15 mouse cellular contexts compared by ENCODE assay signal in the genomic region with DNA sequence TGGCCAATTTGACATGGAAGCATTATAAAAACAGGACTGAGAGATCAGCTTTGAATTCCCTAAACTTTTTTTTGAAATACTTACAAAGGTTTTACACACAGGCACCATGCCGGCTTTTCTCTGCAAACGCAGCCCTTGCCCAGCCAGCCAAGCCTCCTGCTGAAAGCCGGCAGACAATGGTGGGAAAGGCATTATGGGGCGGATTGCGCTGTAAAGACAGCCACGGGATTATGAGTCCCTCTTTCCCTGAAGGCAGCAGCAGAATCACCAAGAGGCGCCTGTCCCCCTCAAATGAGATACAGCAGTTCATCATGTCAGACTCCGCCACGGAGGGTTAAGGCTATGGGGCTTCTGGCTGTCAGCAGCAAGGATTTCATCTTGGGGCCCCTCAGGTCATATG. TPM values are rescaled to one million over a fixed set of nuclear protein-coding genes. Genes with fewer than 3 reads are reported as not detected.
DNase-seq lines count a peak whose midpoint lies in the region; ATAC-seq and TF ChIP-seq lines count a peak whose summit lies in the region.
"Had no signal": no experiment of that assay in that cellular context is flagged by ENCODE, and none has a peak within 500 bp of the region (broad histone marks: within the 10 kb centered on the region; RNA-seq: fewer than 3 reads in every experiment).

No protein-coding gene starts in this region.

- H3K27ac ChIP-seq in embryonic facial prominence, embryonic 10.5 days (replicated peaks), result peak overlapping the region; percentile 24; the same call in 1 of the 2 replicates
- no peak overlapping the region for H3K27ac ChIP-seq in hindbrain, embryonic 14.5 days
- H3K27ac ChIP-seq: liver, embryonic 12.5 days had no signal

- peak; percentile 60; the same call in 1 of the 2 replicates for ATAC-seq in hindbrain, embryonic 14.5 days (ENCODE audit: low FRiP score)
- ATAC-seq: liver, embryonic 12.5 days; Patski had no signal

- peak overlapping the region; percentile 34 for H3K4me2 ChIP-seq in hindbrain, embryonic 14.5 days (replicated peaks)
- H3K4me2 ChIP-seq: liver, embryonic 12.5 days had no signal

- no peaks in the 10 kb centered on the region for H3K9me3 ChIP-seq in embryonic facial prominence, embryonic 10.5 days
- no peaks in the 10 kb centered on the region for H3K9me3 ChIP-seq in hindbrain, embryonic 14.5 days (ENCODE audit: control insufficient read depth, low read length)
- H3K9me3 ChIP-seq: liver, embryonic 12.5 days had no signal

- H3K27me3 ChIP-seq in embryonic facial prominence, embryonic 10.5 days (replicated peaks; ENCODE audit: low read depth, poor library complexity, severe bottlenecking), result no peaks in the 10 kb centered on the region
- H3K27me3 ChIP-seq in hindbrain, embryonic 14.5 days (ENCODE audit: control insufficient read depth, insufficient read depth, low read length), result no peaks in the 10 kb centered on the region
- H3K27me3 ChIP-seq: liver, embryonic 12.5 days; Patski had no signal

- no peak for TF ChIP-seq CTCF in brain, embryonic 14.5 days (IDR thresholded peaks at IDR 0.05; ENCODE audit: borderline replicate concordance, extremely low read depth, insufficient read depth, insufficient read length)

- H3K9ac ChIP-seq in hindbrain, embryonic 14.5 days, result peak overlapping the region; percentile 32; the same call in 1 of the 2 replicates
- H3K9ac ChIP-seq: liver, embryonic 12.5 days had no signal

- 30% methylated on average over 9 of the region's 9 CpGs for WGBS in embryonic facial prominence, embryonic 10.5 days
- 6% methylated on average over 9 of the region's 9 CpGs for WGBS in hindbrain, embryonic 14.5 days

- DNase-seq in brain, embryonic 14.5 days (ENCODE audit: low read depth), result peak; percentile 90
- DNase-seq in embryonic facial prominence, embryonic 10.5 days (ENCODE audit: low spot score), result peak; percentile 17
- DNase-seq in hindbrain, embryonic 14.5 days (ENCODE audit: low spot score), result no peak
- DNase-seq in neural tube, embryonic 10.5 days (ENCODE audit: extremely low spot score, low spot score), result peak; percentile 28
- DNase-seq in lung, postnatal 4 days, result no peak
- DNase-seq in cerebellum, postnatal 36 days, result no peak
- no peak for DNase-seq in adrenal gland, postnatal 4 days (ENCODE audit: low spot score in 2 of 2)
- DNase-seq: adrenal gland, postnatal 25 days; cerebellum, adult 2 months; kidney, postnatal 10 days; lung, postnatal 36 days had no signal

- H3K4me3 ChIP-seq in embryonic facial prominence, embryonic 10.5 days, result no peak overlapping the region
- peak overlapping the region; percentile 5; the same call in 1 of the 2 replicates for H3K4me3 ChIP-seq in hindbrain, embryonic 14.5 days (replicated peaks; ENCODE audit: low read length)
- H3K4me3 ChIP-seq: liver, embryonic 12.5 days had no signal

- 0 out of 2 replicates have a peak, but pooled peaks cover 5% of the 10 kb centered on the region for H3K36me3 ChIP-seq in embryonic facial prominence, embryonic 10.5 days (replicated peaks)
- no peaks in the 10 kb centered on the region; the same call in 1 of the 2 replicates for H3K36me3 ChIP-seq in hindbrain, embryonic 14.5 days (replicated peaks; ENCODE audit: control insufficient read depth, insufficient read depth)
- H3K36me3 ChIP-seq: liver, embryonic 12.5 days had no signal

- no peak for TF ChIP-seq POLR2A in brain, embryonic 14.5 days (IDR thresholded peaks at IDR 0.05; ENCODE audit: borderline replicate concordance, extremely low read depth, insufficient read depth, insufficient read length, poor library complexity, severe bottlenecking)

- peaks cover 16% of the 10 kb centered on the region for H3K4me1 ChIP-seq in embryonic facial prominence, embryonic 10.5 days
- H3K4me1 ChIP-seq in hindbrain, embryonic 14.5 days (replicated peaks; ENCODE audit: control insufficient read depth, insufficient read depth, low read length), result peaks cover 11% of the 10 kb centered on the region
- H3K4me1 ChIP-seq: liver, embryonic 12.5 days had no signal

RNA-seq across cellular contexts. Expression of gene Gm12689, which starts 22.8 kb away (rescaled TPM):
- 1.3 and 1.5 TPM in 2 replicates for polyA plus RNA-seq in brain, embryonic 14.5 days (2012; rRNA removed)
- polyA plus RNA-seq in embryonic facial prominence, embryonic 10.5 days (2016; fragmentation: Nextera tagmentation; extraction: Ambion mirVana), result 0.18 TPM in 1 of 2 replicates, not detected in the other
- 0.24 and 0.35 TPM in 2 replicates for polyA plus RNA-seq in hindbrain, embryonic 14.5 days (2014; fragmentation: Nextera tagmentation; extraction: Ambion mirVana)
- under 1 TPM; 0.64 to 0.82 TPM for total RNA-seq in adrenal gland, postnatal 4 days (2021)
- total RNA-seq: hematopoietic stem cell, adult 5-6 weeks had no signal
- polyA plus RNA-seq: Patski; thymus, postnatal 0 days had no signal

Comparison
In these comparisons a context has a peak if more than half of its experiments do, and no peak if none do; other contexts are left out.
1. DNase-seq: peak in brain, embryonic 14.5 days (single experiment), embryonic facial prominence, embryonic 10.5 days (single experiment) and neural tube, embryonic 10.5 days (single experiment); none in hindbrain, embryonic 14.5 days (single experiment), lung, postnatal 4 days (0 of 2), cerebellum, postnatal 36 days (0 of 2) and adrenal gland, postnatal 4 days (0 of 2).